Mouse (Mus musculus) intestine, embryonic 15.5 days (tissue): Measurements from ENCODE around the gene Cacna1i. TPM values are rescaled to one million over a fixed set of nuclear protein-coding genes. Genes with fewer than 3 reads are reported as not detected.

Experiments used
- ATAC-seq: fragments of 200-750 bp; cut with Nextera tagmentation; 2 replicates; pipeline ENCODE4 v1.8.0; 2017; ENCODE audit warnings: moderate TSS enrichment, moderate library complexity
- H3K27ac ChIP-seq: fragments of 300-500 bp; sonication (generic); 2 replicates; pipeline ENCODE4 v1.5.1; 2015; ENCODE audit warnings: mild to moderate bottlenecking, inconsistent platforms
- H3K27me3 ChIP-seq: fragments of 300-500 bp; sonication (generic); replicated peaks from 2 replicates; pipeline ENCODE4 v1.6.1; 2015; ENCODE audit warnings: inconsistent platforms
- H3K36me3 ChIP-seq: fragments of 300-500 bp; sonication (generic); 2 replicates; pipeline ENCODE4 v1.6.1; 2015; ENCODE audit warnings: inconsistent platforms
- H3K4me1 ChIP-seq: fragments of 300-500 bp; sonication (generic); replicated peaks from 2 replicates; pipeline ENCODE4 v1.6.1; 2015; ENCODE audit warnings: inconsistent platforms
- H3K4me2 ChIP-seq: fragments of 300-500 bp; sonication (generic); replicated peaks from 2 replicates; pipeline ENCODE4 v1.6.1; 2015; ENCODE audit warnings: mild to moderate bottlenecking, inconsistent platforms
- H3K4me3 ChIP-seq: fragments of 300-500 bp; sonication (generic); replicated peaks from 2 replicates; pipeline ENCODE4 v1.5.1; 2015; ENCODE audit warnings: inconsistent platforms
- H3K9ac ChIP-seq: fragments of 300-500 bp; sonication (generic); 2 replicates; pipeline ENCODE4 v1.6.1; 2015; ENCODE audit warnings: inconsistent platforms
- H3K9me3 ChIP-seq: fragments of 300-500 bp; sonication (generic); 2 replicates; pipeline ENCODE4 v1.6.1; 2016; ENCODE audit warnings: inconsistent platforms
- WGBS: fragments of 180-500 bp; shearing (Covaris S2); methylation state at CpG from one replicate; pipeline ENCODE4 v1.1.7; 2015; 5-methylcytosine and 5-hydroxymethylcytosine counted together
- polyA plus RNA-seq: library from polyadenylated mRNA; unstranded; fragments of >200 nt; fragmentation: Nextera tagmentation; extraction: Ambion mirVana; gene quantifications from 2 replicates; pipeline ENCODE4 v1.2.1, GENCODE M21; 2015

Cacna1i gene
- not detected in 2 replicates for polyA plus RNA-seq

DNA sequence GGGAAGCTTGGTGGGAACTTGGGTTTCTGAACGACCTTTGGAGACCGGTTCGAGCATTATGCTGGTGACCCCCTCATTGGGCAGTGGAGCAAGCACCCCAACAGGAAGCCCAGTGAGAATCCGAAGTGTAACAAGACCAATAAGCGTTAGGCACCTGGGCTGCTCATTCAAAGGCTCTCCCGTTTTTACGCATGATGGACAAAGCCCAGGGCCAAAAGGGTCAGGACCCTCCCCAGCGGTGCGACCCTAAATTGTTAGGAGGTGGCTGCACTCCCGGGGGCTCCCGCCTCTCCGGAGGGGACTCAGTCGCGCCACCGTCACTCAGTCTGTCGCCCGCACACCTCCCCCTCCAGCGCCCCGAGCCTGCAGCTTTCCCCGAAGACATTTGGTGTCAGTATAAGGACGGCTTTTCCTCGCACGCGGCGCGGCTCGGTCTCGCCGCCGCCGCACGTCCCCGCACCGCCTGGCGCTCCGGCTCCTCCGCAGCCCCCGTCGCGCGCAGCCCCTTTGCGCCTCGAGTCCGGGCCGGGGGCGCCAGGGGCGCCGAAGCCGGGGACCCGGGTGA is at the start of gene Cacna1i:
Gene Cacna1i (plus strand): TSS at position 388 of the 565 bp plus-strand sequence.
- WGBS = 2% methylated on average over 49 of the region's 50 CpGs
- no peak for ATAC-seq
- Histone ChIP-seq H3K9ac (0 out of 2 replicates have a peak within 1 kb of the TSS, but pooled peaks have one; percentile 5), H3K36me3 (no peaks in the 10 kb centered on the region), H3K4me2 (peak within 1 kb of the TSS; percentile 89), H3K4me1 (peaks cover 12% of the 10 kb centered on the region), H3K4me3 (peak within 1 kb of the TSS; percentile 43), H3K27ac (no peak within 1 kb of the TSS), H3K27me3 (peaks cover 77% of the 10 kb centered on the region), H3K9me3 (no peaks in the 10 kb centered on the region)

DNA sequence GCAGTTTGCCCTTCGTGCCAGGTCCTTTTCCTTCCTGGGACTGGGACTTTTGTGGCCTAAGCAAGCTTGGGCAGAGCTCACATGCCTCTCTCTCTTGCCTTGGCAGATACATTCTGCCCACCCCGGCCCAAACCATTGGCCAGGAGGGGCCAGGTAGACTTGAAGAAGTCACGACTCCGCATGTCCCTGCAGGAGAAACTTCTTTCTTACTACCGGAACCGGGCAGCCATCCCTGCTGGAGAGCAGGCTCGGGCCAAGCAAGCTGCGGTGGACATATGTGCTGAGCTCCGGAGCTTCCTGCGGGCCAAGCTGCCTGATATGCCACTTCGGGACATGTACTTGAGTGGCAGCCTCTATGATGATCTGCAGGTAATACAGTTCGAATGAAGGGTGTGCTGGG is 38.9 kb upstream of the Cacna1i start:
- Histone ChIP-seq H3K27ac (no peak overlapping the region), H3K36me3 (peaks cover 47% of the 10 kb centered on the region), H3K4me3 (no peak overlapping the region), H3K9ac (no peak overlapping the region), H3K9me3 (no peaks in the 10 kb centered on the region), H3K4me2 (no peak overlapping the region), H3K27me3 (no peaks in the 10 kb centered on the region), H3K4me1 (no peaks in the 10 kb centered on the region)
- WGBS = 94% methylated on average over 12 of the region's 12 CpGs
- ATAC-seq = no peak

DNA sequence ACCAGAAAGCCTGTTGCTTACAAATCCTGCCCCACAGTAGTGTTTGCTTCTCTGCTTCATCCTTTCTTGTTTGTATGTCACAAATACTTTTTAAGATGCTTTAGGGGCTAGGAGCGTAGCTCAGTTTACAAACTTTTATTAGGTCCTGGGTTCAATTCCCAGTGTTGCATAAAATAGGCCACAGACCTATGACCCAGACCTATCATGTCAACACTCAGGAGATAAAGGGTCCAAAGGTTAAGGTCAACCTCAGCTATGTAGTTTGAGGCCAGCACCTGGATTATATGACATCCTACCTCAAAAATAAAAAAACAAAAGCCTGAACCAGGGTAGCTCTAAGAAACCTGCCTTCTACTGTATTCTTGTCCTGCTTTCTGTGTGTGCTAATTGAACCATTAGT is 38.4 kb upstream of the Cacna1i start:
- Histone ChIP-seq H3K36me3 (peaks cover 45% of the 10 kb centered on the region), H3K9ac (no peak overlapping the region), H3K27ac (no peak overlapping the region), H3K4me2 (no peak overlapping the region), H3K4me1 (peaks cover 3% of the 10 kb centered on the region; the same call in 1 of the 2 replicates), H3K27me3 (no peaks in the 10 kb centered on the region), H3K9me3 (no peaks in the 10 kb centered on the region), H3K4me3 (no peak overlapping the region)
- ATAC-seq = no peak
- 89% methylated on average over 1 of the region's 1 CpGs for WGBS

DNA sequence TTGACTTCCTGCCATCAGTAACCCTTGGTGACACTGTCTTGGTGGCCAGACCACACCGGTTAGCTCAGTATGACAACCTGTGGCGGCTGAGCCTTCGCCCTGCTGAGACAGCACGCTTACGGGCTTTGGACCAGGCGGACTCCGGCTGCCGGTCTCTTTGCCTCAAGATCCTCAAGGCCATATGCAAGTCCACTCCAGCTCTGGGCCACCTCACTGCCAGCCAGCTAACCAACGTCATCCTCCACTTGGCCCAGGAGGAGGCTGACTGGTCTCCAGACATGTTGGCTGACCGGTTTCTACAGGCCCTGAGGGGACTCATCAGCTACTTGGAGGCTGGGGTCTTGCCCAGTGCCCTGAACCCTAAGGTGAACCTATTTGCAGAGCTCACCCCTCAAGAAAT is 37.4 kb upstream of the Cacna1i start:
- peaks cover 10% of the 10 kb centered on the region; the same call in 1 of the 2 replicates for H3K4me1 ChIP-seq
- no peak overlapping the region for H3K9ac ChIP-seq
- 91% methylated on average over 10 of the region's 10 CpGs for WGBS
- H3K9me3 ChIP-seq = no peaks in the 10 kb centered on the region
- no peak overlapping the region for H3K4me2 ChIP-seq
- H3K4me3 ChIP-seq = no peak overlapping the region
- no peak overlapping the region for H3K27ac ChIP-seq
- H3K36me3 ChIP-seq = peaks cover 45% of the 10 kb centered on the region
- no peak for ATAC-seq
- H3K27me3 ChIP-seq = no peaks in the 10 kb centered on the region

DNA sequence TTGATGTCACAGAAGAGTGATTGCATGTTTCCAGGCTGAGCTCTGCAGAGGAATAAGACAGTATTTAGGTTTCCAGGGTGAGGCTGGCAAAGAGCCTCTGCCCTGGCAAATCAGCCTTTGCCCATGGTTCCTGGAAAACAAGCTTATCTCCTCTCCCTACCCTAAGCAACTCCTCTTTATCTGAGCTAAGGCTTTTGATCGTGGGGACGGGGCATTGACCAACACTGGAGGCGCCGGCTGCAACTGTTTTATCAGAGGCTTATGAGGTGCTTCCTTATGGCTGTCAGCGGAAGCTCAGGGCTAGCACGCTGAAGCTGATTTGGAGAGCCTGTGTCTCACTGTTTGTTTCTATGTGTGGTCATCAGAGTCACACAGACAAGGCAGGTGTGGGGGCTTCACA is 36.5 kb upstream of the Cacna1i start:
- Histone ChIP-seq H3K36me3 (peaks cover 41% of the 10 kb centered on the region), H3K4me3 (no peak overlapping the region), H3K4me2 (no peak overlapping the region), H3K9ac (no peak overlapping the region), H3K27me3 (no peaks in the 10 kb centered on the region), H3K4me1 (peaks cover 11% of the 10 kb centered on the region; the same call in 1 of the 2 replicates), H3K9me3 (no peaks in the 10 kb centered on the region), H3K27ac (peak overlapping the region; percentile 52; the same call in 1 of the 2 replicates)
- no peak for ATAC-seq
- WGBS = 77% methylated on average over 6 of the region's 6 CpGs

DNA sequence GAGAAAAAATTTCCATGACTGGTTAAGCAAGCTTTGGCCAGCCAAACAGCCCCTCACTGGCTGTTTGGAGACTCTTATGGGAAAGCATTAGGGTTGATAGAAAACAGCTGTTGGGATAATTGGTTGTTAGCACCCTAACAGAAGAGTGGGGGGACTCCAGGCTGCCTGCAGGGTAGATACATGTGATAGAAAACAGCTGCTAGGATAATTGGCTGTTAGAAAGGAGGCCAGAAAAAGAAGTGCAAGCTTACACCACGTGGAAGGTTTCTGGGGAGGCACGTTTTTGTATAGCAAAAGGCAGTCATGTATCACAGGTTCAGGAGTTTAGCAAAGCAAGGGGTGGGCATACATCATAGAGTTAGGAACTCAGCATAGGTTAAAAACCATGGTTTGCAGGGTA is 33.5 kb upstream of the Cacna1i start:
- Histone ChIP-seq H3K4me2 (peak overlapping the region; percentile 81), H3K9ac (peak overlapping the region; percentile 8; the same call in 1 of the 2 replicates)

DNA sequence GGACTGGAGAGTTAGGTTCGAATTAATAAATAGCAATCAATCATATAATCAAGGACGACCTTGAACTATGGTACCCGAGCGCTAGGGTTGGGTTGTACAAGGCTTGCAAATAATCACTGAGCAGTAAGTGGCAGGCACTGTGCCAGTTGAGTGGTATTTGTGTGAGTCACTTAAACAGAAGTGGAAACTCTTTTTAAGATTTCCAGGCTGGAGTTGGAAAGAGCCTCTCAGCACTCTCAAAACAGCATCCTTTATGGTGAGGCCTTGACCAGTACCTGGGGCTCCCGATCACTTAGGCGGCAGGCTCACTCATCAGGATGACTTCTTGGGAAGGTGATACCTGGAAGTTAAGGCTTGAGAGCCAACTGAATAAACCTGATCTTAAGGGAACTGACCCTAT is 32.8 kb upstream of the Cacna1i start:
- Histone ChIP-seq H3K9ac (peak overlapping the region; percentile 65), H3K9me3 (no peaks in the 10 kb centered on the region), H3K27ac (peak overlapping the region; percentile 99), H3K27me3 (no peaks in the 10 kb centered on the region), H3K4me2 (peak overlapping the region; percentile 81), H3K4me1 (peaks cover 37% of the 10 kb centered on the region), H3K4me3 (peak overlapping the region; percentile 73), H3K36me3 (peaks cover 34% of the 10 kb centered on the region)
- WGBS = 31% methylated on average over 6 of the region's 6 CpGs
- no peak for ATAC-seq

More for the DNA sequence above, 33.5 kb upstream of the Cacna1i start:
- Histone ChIP-seq H3K4me1 (peaks cover 33% of the 10 kb centered on the region), H3K9me3 (no peaks in the 10 kb centered on the region), H3K36me3 (peaks cover 34% of the 10 kb centered on the region), H3K27ac (peak overlapping the region; percentile 99), H3K4me3 (no peak overlapping the region), H3K27me3 (no peaks in the 10 kb centered on the region)
- ATAC-seq = no peak
- 27% methylated on average over 2 of the region's 2 CpGs for WGBS

DNA sequence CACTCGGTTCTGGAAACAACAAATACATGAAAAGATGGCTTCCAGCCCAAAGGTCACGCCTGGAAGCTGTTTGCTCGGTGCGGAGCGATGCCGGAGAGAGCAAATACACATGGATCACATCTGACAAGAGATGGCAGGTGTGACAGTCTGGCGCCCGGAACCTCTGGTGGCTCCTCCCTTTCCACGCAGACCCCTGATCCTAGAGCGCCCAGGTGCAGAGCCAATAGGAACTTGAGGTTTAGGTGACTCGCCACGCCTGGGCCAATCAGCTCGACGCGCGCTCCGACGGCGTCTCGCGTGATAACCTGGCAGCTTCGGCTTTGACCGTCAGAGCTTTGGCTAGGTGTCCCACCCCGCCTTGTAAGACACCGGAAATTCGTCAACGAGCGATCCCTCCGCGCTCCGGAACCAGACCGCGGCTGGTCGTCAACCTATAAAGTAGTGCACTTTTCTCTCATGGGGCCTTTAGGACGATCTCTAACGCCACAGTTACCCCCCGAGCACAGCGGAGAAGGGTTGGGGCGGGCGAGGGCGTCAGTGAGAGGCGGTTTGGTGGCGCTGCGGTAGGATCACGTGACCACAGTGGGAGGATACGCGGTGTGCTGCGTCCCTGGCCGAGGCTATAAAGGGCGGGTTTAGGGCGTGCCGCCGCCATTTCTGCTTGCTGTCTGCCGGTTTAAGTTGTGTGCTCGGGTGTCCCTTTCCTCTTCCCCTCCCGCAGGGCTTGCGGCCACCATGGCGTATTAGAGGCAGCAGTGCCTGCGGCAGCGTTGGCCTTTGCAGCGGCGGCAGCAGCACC is 32.0 kb upstream of the Cacna1i start, which contains the start of gene Atf4:
Gene Atf4 (plus strand): TSS at position 338 of the 799 bp plus-strand sequence.
- Histone ChIP-seq H3K4me3 (peak within 1 kb of the TSS; percentile 73), H3K36me3 (peaks cover 30% of the 10 kb centered on the region), H3K4me1 (peaks cover 41% of the 10 kb centered on the region), H3K4me2 (peak within 1 kb of the TSS; percentile 81), H3K9me3 (no peaks in the 10 kb centered on the region), H3K9ac (peak within 1 kb of the TSS; percentile 96), H3K27me3 (no peaks in the 10 kb centered on the region), H3K27ac (peak within 1 kb of the TSS; percentile 99)
- under 1% methylated on average over 62 of the region's 62 CpGs for WGBS
- peak; percentile 94 for ATAC-seq

DNA sequence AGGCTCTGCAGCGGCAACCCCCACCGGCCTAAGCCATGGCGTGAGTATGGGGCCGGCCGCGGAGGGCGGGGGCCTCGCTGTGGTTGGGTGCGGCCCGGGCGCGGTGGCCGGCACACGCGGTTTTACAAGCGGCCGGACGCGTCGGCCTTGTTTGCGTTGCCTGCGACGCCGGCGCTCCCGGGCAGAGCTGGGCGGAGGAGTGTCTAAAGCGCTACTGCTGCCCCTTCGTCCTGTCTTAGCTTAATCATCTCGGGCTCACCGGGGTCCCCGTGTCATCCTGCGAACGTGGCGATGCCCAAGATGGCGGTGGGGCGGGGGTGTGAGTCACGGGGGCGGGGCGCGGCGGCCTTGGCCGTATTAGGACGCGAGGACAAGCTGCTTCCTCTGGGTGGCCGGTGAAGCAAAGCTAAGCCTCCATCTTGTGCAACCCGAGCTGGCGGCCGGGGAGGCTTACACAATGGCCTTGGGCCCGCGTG is 31.4 kb upstream of the Cacna1i start:
- under 1% methylated on average over 51 of the region's 51 CpGs for WGBS
- no peaks in the 10 kb centered on the region for H3K27me3 ChIP-seq
- peaks cover 41% of the 10 kb centered on the region for H3K4me1 ChIP-seq
- H3K4me3 ChIP-seq = peak overlapping the region; percentile 73
- peak overlapping the region; percentile 96 for H3K9ac ChIP-seq
- no peaks in the 10 kb centered on the region for H3K9me3 ChIP-seq
- peak overlapping the region; percentile 81 for H3K4me2 ChIP-seq
- H3K36me3 ChIP-seq = peaks cover 28% of the 10 kb centered on the region
- peak; percentile 50 for ATAC-seq
- peak overlapping the region; percentile 99 for H3K27ac ChIP-seq

DNA sequence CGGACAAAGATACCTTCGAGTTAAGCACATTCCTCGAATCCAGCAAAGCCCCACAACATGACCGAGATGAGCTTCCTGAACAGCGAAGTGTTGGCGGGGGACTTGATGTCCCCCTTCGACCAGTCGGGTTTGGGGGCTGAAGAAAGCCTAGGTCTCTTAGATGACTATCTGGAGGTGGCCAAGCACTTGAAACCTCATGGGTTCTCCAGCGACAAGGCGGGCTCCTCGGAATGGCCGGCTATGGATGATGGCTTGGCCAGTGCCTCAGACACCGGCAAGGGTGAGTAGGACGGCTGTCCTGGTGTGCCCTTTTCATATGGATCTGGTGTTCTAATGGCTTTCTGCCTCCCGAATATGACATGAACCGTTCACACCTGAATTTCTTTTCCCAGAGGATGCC is 30.8 kb upstream of the Cacna1i start:
- peak overlapping the region; percentile 99 for H3K27ac ChIP-seq
- peak overlapping the region; percentile 96 for H3K9ac ChIP-seq
- no peaks in the 10 kb centered on the region for H3K9me3 ChIP-seq
- peak overlapping the region; percentile 81 for H3K4me2 ChIP-seq
- peaks cover 23% of the 10 kb centered on the region for H3K36me3 ChIP-seq
- ATAC-seq = no peak
- H3K4me1 ChIP-seq = peaks cover 41% of the 10 kb centered on the region
- no peaks in the 10 kb centered on the region for H3K27me3 ChIP-seq
- peak overlapping the region; percentile 73 for H3K4me3 ChIP-seq
- WGBS = 5% methylated on average over 16 of the region's 16 CpGs

DNA sequence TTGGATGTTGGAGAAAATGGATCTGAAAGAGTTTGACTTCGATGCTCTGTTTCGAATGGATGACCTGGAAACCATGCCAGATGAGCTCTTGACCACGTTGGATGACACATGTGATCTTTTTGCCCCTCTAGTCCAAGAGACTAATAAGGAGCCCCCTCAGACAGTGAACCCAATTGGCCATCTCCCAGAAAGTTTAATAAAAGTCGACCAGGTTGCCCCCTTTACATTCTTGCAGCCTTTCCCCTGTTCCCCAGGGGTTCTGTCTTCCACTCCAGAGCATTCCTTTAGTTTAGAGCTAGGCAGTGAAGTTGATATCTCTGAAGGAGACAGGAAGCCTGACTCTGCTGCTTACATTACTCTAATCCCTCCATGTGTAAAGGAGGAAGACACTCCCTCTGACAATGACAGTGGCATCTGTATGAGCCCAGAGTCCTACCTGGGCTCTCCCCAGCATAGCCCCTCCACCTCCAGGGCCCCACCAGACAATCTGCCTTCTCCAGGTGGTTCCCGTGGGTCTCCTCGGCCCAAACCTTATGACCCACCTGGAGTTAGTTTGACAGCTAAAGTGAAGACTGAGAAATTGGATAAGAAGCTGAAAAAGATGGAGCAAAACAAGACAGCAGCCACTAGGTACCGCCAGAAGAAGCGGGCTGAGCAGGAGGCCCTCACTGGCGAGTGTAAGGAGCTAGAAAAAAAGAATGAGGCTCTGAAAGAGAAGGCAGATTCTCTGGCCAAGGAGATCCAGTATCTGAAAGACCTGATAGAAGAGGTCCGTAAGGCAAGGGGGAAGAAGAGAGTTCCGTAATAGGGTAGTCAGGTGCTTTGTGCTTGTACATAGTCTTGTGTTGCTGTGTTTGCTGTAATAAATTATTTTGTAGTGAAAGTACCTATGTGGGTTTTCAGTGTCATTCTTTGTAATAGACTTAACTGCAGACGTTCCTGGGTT is 30.1 kb upstream of the Cacna1i start:
- ATAC-seq = no peak
- H3K36me3 ChIP-seq = peaks cover 21% of the 10 kb centered on the region
- no peaks in the 10 kb centered on the region for H3K9me3 ChIP-seq
- H3K4me1 ChIP-seq = peaks cover 41% of the 10 kb centered on the region
- peak overlapping the region; percentile 99 for H3K27ac ChIP-seq
- H3K27me3 ChIP-seq = no peaks in the 10 kb centered on the region
- peak overlapping the region; percentile 96 for H3K9ac ChIP-seq
- peak overlapping the region; percentile 81 for H3K4me2 ChIP-seq
- 51% methylated on average over 12 of the region's 12 CpGs for WGBS
- H3K4me3 ChIP-seq = peak overlapping the region; percentile 73
